ENCODE assay signal across 8 mouse cellular contexts in the genomic region with DNA sequence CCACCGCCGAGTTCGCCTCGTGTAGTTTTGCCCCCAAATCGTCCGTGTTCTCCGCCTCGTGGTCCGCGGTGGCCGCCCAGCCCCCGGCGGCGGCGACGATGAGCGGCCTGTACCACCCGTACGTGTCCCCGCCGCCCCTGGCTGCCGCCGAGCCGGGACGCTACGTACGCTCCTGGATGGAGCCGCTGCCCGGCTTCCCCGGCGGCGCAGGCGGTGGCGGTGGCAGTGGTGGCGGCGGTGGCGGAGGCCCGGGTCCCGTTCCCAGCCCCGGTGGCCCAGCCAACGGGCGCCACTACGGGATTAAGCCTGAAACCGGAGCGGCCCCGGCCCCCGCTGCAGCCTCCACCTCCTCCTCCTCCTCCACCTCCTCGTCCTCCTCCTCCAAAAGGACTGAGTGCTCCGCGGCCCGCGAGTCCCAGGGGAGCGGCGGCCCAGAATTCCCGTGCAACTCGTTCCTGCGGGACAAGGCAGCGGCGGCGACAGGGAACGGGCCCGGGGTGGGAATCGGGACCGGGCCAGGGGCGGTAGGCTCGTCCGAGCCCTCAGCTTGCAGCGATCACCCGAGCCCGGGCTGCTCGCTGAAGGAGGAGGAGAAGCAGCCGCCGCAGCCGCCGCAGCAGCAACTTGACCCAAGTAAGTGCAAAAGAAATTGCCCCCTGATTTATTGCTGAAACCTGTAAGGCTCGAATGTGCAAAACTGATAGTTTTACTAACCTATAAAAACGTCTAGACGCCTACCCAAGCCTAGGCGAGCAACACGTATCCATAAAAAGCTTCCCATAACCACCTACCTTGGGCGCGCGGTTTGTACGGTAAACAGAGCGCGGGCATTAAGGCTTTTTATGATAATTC. TPM values are rescaled to one million over a fixed set of nuclear protein-coding genes. Genes with fewer than 3 reads are reported as not detected.
DNase-seq lines count a peak whose midpoint lies in the region; ATAC-seq lines count a peak whose summit lies in the region.

No protein-coding gene starts in this region.

- H3K4me1 ChIP-seq in heart, embryonic 10.5 days: peaks cover 13% of the 10 kb centered on the region
- peaks cover 14% of the 10 kb centered on the region for H3K4me1 ChIP-seq in heart, embryonic 15.5 days (replicated peaks)
- H3K4me1 ChIP-seq in limb, embryonic 15.5 days: peaks cover 42% of the 10 kb centered on the region

- H3K4me2 ChIP-seq in heart, embryonic 15.5 days: peak overlapping the region; percentile 64
- H3K4me2 ChIP-seq in limb, embryonic 15.5 days: peak overlapping the region; percentile 61

- H3K9me3 ChIP-seq in heart, embryonic 10.5 days: no peaks in the 10 kb centered on the region
- H3K9me3 ChIP-seq in heart, embryonic 15.5 days (replicated peaks): no peaks in the 10 kb centered on the region
- no peaks in the 10 kb centered on the region for H3K9me3 ChIP-seq in limb, embryonic 15.5 days

- no peak overlapping the region for H3K9ac ChIP-seq in heart, embryonic 15.5 days
- H3K9ac ChIP-seq in limb, embryonic 15.5 days: peak overlapping the region; percentile 47

- H3K4me3 ChIP-seq in heart, embryonic 10.5 days: peak overlapping the region; percentile 60
- H3K4me3 ChIP-seq in heart, embryonic 15.5 days: peak overlapping the region; percentile 44
- H3K4me3 ChIP-seq in limb, embryonic 15.5 days: peak overlapping the region; percentile 48

- no peaks in the 10 kb centered on the region for H3K36me3 ChIP-seq in heart, embryonic 10.5 days
- H3K36me3 ChIP-seq in heart, embryonic 15.5 days: no peaks in the 10 kb centered on the region
- H3K36me3 ChIP-seq in limb, embryonic 15.5 days: peaks cover 4% of the 10 kb centered on the region; the same call in 1 of the 2 replicates

- intact Hi-C loops in heart, postnatal 36 days (cut with DNase I): loop anchor here (10.0 kb wide), 1 partner anchor 1424 kb away; the partner anchor contains the start of gene Sp9

- DNase-seq in heart, embryonic 10.5 days (ENCODE audit: low spot score): no peak
- DNase-seq in heart, postnatal 36 days: no peak
- peak; percentile 60 for DNase-seq in adrenal gland, postnatal 14 days
- peak; percentile 53 for DNase-seq in urinary bladder, postnatal 14 days (ENCODE audit: low spot score)
- DNase-seq in MN1 (ENCODE audit: low spot score): no peak
- no peak for DNase-seq in thymus, postnatal 14 days

- WGBS in heart, embryonic 10.5 days: under 1% methylated on average over 84 of the region's 86 CpGs
- WGBS in heart, embryonic 15.5 days: under 1% methylated on average over 67 of the region's 86 CpGs
- 3% methylated on average over 83 of the region's 86 CpGs for WGBS in limb, embryonic 15.5 days

- ATAC-seq in heart, embryonic 15.5 days (replicated peaks; ENCODE audit: insufficient number of reproducible peaks, insufficient read depth, low FRiP score, low read depth): no peak
- peak; percentile 35; the same call in 1 of the 2 replicates for ATAC-seq in limb, embryonic 15.5 days (ENCODE audit: insufficient number of reproducible peaks, low FRiP score, low TSS enrichment, low read depth)

- peaks cover 100% of the 10 kb centered on the region for H3K27me3 ChIP-seq in heart, embryonic 10.5 days (ENCODE audit: insufficient read depth, poor library complexity, severe bottlenecking)
- peaks cover 99% of the 10 kb centered on the region for H3K27me3 ChIP-seq in heart, embryonic 15.5 days
- peaks cover 80% of the 10 kb centered on the region for H3K27me3 ChIP-seq in limb, embryonic 15.5 days

- peak overlapping the region; percentile 17; the same call in 1 of the 2 replicates for H3K27ac ChIP-seq in heart, embryonic 10.5 days
- H3K27ac ChIP-seq in heart, embryonic 15.5 days: no peak overlapping the region
- peak overlapping the region; percentile 78 for H3K27ac ChIP-seq in limb, embryonic 15.5 days

RNA-seq across cellular contexts. Expression of gene Hoxd9, which starts 0.9 kb away (rescaled TPM):
- polyA plus RNA-seq in heart, embryonic 10.5 days (2016; fragmentation: Nextera tagmentation; extraction: Ambion mirVana): 3.0 TPM in 1 of 2 replicates, not detected in the other
- under 1 TPM; 0.36 to 0.41 TPM for total RNA-seq in heart, postnatal 36 days (2021)
- 3.8 and 5.8 TPM in 2 replicates for total RNA-seq in adrenal gland, postnatal 14 days (2021)
- polyA plus RNA-seq in heart, embryonic 15.5 days (2015; fragmentation: Nextera tagmentation; extraction: Ambion mirVana): 0.14 and 0.15 TPM in 2 replicates
- polyA plus RNA-seq in limb, embryonic 15.5 days (2015; fragmentation: Nextera tagmentation; extraction: Ambion mirVana): 7.1 TPM in 2 replicates

RNA-seq across cellular contexts. Expression of gene Hoxd8, which starts 6.0 kb away (rescaled TPM):
- polyA plus RNA-seq in heart, embryonic 10.5 days (2016; fragmentation: Nextera tagmentation; extraction: Ambion mirVana): 0.09 and 1.3 TPM in 2 replicates
- 1 to 10 TPM; 1.1 to 1.3 TPM for total RNA-seq in heart, postnatal 36 days (2021)
- 24.6 and 24.9 TPM in 2 replicates for total RNA-seq in adrenal gland, postnatal 14 days (2021)
- 0.24 and 0.56 TPM in 2 replicates for polyA plus RNA-seq in heart, embryonic 15.5 days (2015; fragmentation: Nextera tagmentation; extraction: Ambion mirVana)
- 5.9 and 7.3 TPM in 2 replicates for polyA plus RNA-seq in limb, embryonic 15.5 days (2015; fragmentation: Nextera tagmentation; extraction: Ambion mirVana)

RNA-seq across cellular contexts. Expression of gene Hoxd10, which starts 6.7 kb away (rescaled TPM):
- 2.3 TPM in 1 of 2 replicates, not detected in the other for polyA plus RNA-seq in heart, embryonic 10.5 days (2016; fragmentation: Nextera tagmentation; extraction: Ambion mirVana)
- under 1 TPM in 1 of 2 experiments, not detected in 1; 0.22 TPM for total RNA-seq in heart, postnatal 36 days (2021)
- total RNA-seq in adrenal gland, postnatal 14 days (2021): 0.71 TPM in 1 of 2 replicates, not detected in the other
- polyA plus RNA-seq in heart, embryonic 15.5 days (2015; fragmentation: Nextera tagmentation; extraction: Ambion mirVana): 0.08 TPM in 1 of 2 replicates, not detected in the other
- 12.4 and 14.5 TPM in 2 replicates for polyA plus RNA-seq in limb, embryonic 15.5 days (2015; fragmentation: Nextera tagmentation; extraction: Ambion mirVana)

RNA-seq across cellular contexts. Expression of gene Hoxd3, which starts 13.3 kb away (rescaled TPM):
- 0.73 and 2.9 TPM in 2 replicates for polyA plus RNA-seq in heart, embryonic 10.5 days (2016; fragmentation: Nextera tagmentation; extraction: Ambion mirVana)
- total RNA-seq in heart, postnatal 36 days (2021): not detected
- total RNA-seq in adrenal gland, postnatal 14 days (2021): 0.85 and 0.98 TPM in 2 replicates
- 0.29 and 1.0 TPM in 2 replicates for polyA plus RNA-seq in heart, embryonic 15.5 days (2015; fragmentation: Nextera tagmentation; extraction: Ambion mirVana)
- 0.55 and 0.65 TPM in 2 replicates for polyA plus RNA-seq in limb, embryonic 15.5 days (2015; fragmentation: Nextera tagmentation; extraction: Ambion mirVana)

RNA-seq across cellular contexts. Expression of gene Hoxd4, which starts 13.3 kb away (rescaled TPM):
- polyA plus RNA-seq in heart, embryonic 10.5 days (2016; fragmentation: Nextera tagmentation; extraction: Ambion mirVana): 0.29 TPM in 1 of 2 replicates, not detected in the other
- under 1 TPM; 0.19 to 0.28 TPM for total RNA-seq in heart, postnatal 36 days (2021)
- total RNA-seq in adrenal gland, postnatal 14 days (2021): 13.9 and 17.8 TPM in 2 replicates
- 0.09 and 0.15 TPM in 2 replicates for polyA plus RNA-seq in heart, embryonic 15.5 days (2015; fragmentation: Nextera tagmentation; extraction: Ambion mirVana)
- polyA plus RNA-seq in limb, embryonic 15.5 days (2015; fragmentation: Nextera tagmentation; extraction: Ambion mirVana): 0.29 and 0.66 TPM in 2 replicates

Comparison
In these comparisons a context has a peak if more than half of its experiments do, and no peak if none do; other contexts are left out.
1. DNase-seq: peak in adrenal gland, postnatal 14 days (single experiment) and urinary bladder, postnatal 14 days (single experiment); none in heart, embryonic 10.5 days (single experiment), heart, postnatal 36 days (0 of 2), MN1 (single experiment) and thymus, postnatal 14 days (single experiment).
2. Peak in every context shown above with its lines, with median percentiles within 50 percentile points of each other: H3K4me3 ChIP-seq.